Mouse (Mus musculus): ENCODE results near the gene Mllt11.

The Mllt11 gene

GRCm38 (mm10) chr3:95171105-95171504 lies 60.9 kb downstream of the Mllt11 start:
- DNase-seq, result no peak

- no peak for DNase-seq
Observed at GRCm38 (mm10) chr3:95169996-95170395, 62.0 kb downstream of the Mllt11 start.
